Mouse (Mus musculus) embryonic facial prominence, embryonic 12.5 days (tissue): ENCODE measurements around the gene Gm42674. TPM values are rescaled to one million over a fixed set of nuclear protein-coding genes. Genes with fewer than 3 reads are reported as not detected.

ENCODE experiments used
- ATAC-seq: fragments of 200-750 bp; cut with Nextera tagmentation; 2 replicates; pipeline ENCODE4 v1.8.0; 2017; ENCODE audit not compliant: insufficient number of reproducible peaks, insufficient read depth, low FRiP score, low TSS enrichment
- H3K27ac ChIP-seq: fragments of 300-500 bp; sonication (generic); 2 replicates; pipeline ENCODE4 v1.5.1; 2016; ENCODE audit warnings: mild to moderate bottlenecking
- H3K27me3 ChIP-seq: fragments of 300-500 bp; sonication (generic); 2 replicates; pipeline ENCODE4 v1.6.1; 2016; ENCODE audit warnings: mild to moderate bottlenecking, moderate library complexity
- H3K36me3 ChIP-seq: fragments of 300-500 bp; sonication (generic); 2 replicates; pipeline ENCODE4 v1.6.1; 2016; ENCODE audit warnings: mild to moderate bottlenecking
- H3K4me1 ChIP-seq: fragments of 300-500 bp; sonication (generic); 2 replicates; pipeline ENCODE4 v1.6.1; 2016
- H3K4me2 ChIP-seq: fragments of 300-500 bp; sonication (generic); replicated peaks from 2 replicates; pipeline ENCODE4 v1.6.1; 2016; ENCODE audit warnings: mild to moderate bottlenecking, moderate library complexity
- H3K4me3 ChIP-seq: fragments of 300-500 bp; sonication (generic); 2 replicates; pipeline ENCODE4 v1.5.1; 2016; ENCODE audit warnings: mild to moderate bottlenecking
- H3K9ac ChIP-seq: fragments of 300-500 bp; sonication (generic); 2 replicates; pipeline ENCODE4 v1.6.1; 2016; ENCODE audit warnings: mild to moderate bottlenecking, moderate library complexity
- H3K9me3 ChIP-seq: fragments of 300-500 bp; sonication (generic); 2 replicates; pipeline ENCODE4 v1.6.1; 2016; ENCODE audit warnings: mild to moderate bottlenecking, moderate library complexity
- WGBS: fragments of 180-500 bp; shearing (Covaris S2); methylation state at CpG from one replicate; pipeline ENCODE4 v1.1.7; 2016; 5-methylcytosine and 5-hydroxymethylcytosine counted together
- polyA plus RNA-seq: library from polyadenylated mRNA; unstranded; fragments of >200 nt; fragmentation: Nextera tagmentation; extraction: Ambion mirVana; gene quantifications from 2 replicates; pipeline ENCODE4 v1.2.1, GENCODE M21; 2016

Gm42674 gene
- polyA plus RNA-seq, 1 experiment from 2014 or later: not detected

DNA sequence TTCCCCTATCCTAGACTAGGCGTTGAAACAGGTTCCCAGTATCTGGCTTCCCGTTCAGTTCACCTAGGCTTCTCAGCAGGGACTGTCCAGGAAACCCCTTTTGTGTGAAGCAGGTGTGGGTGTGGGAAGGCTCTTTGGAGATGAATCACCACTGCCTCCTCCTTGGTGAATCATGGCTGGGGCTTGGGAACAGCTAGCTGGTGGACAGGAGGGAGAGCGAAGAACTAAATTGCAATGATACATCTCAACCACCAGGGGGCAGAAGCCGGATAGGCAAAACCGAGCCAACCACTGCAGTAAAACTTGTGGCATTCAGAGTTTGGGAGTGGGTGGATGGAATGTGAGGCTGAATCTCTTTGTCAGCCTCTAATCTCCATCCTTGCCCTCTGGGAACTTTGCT is 16.1 kb upstream of the Gm42674 start:
- Histone ChIP-seq H3K27me3 (no peaks in the 10 kb centered on the region), H3K36me3 (no peaks in the 10 kb centered on the region), H3K4me3 (no peak overlapping the region), H3K9me3 (no peaks in the 10 kb centered on the region), H3K27ac (no peak overlapping the region), H3K4me1 (no peaks in the 10 kb centered on the region), H3K4me2 (no peak overlapping the region), H3K9ac (no peak overlapping the region)
- 33% methylated on average over 5 of the region's 5 CpGs for WGBS
- ATAC-seq: no peak

GRCm38 (mm10) chr3:90586016-90586643 is 15.6 kb upstream of the Gm42674 start:
- Histone ChIP-seq H3K36me3 (no peaks in the 10 kb centered on the region), H3K4me2 (no peak overlapping the region), H3K9me3 (no peaks in the 10 kb centered on the region), H3K4me3 (no peak overlapping the region), H3K27ac (no peak overlapping the region), H3K4me1 (no peaks in the 10 kb centered on the region), H3K9ac (no peak overlapping the region), H3K27me3 (no peaks in the 10 kb centered on the region)
- 83% methylated on average over 15 of the region's 15 CpGs for WGBS
- ATAC-seq: no peak

GRCm38 (mm10) chr3:90586906-90587305 is 14.8 kb upstream of the Gm42674 start:
- no peaks in the 10 kb centered on the region for H3K9me3 ChIP-seq
- no peaks in the 10 kb centered on the region for H3K36me3 ChIP-seq
- no peak overlapping the region for H3K27ac ChIP-seq
- no peak for ATAC-seq
- H3K27me3 ChIP-seq: no peaks in the 10 kb centered on the region
- no peak overlapping the region for H3K4me3 ChIP-seq
- no peak overlapping the region for H3K9ac ChIP-seq
- H3K4me2 ChIP-seq: no peak overlapping the region
- WGBS: 67% methylated on average over 10 of the region's 10 CpGs
- H3K4me1 ChIP-seq: no peaks in the 10 kb centered on the region

DNA sequence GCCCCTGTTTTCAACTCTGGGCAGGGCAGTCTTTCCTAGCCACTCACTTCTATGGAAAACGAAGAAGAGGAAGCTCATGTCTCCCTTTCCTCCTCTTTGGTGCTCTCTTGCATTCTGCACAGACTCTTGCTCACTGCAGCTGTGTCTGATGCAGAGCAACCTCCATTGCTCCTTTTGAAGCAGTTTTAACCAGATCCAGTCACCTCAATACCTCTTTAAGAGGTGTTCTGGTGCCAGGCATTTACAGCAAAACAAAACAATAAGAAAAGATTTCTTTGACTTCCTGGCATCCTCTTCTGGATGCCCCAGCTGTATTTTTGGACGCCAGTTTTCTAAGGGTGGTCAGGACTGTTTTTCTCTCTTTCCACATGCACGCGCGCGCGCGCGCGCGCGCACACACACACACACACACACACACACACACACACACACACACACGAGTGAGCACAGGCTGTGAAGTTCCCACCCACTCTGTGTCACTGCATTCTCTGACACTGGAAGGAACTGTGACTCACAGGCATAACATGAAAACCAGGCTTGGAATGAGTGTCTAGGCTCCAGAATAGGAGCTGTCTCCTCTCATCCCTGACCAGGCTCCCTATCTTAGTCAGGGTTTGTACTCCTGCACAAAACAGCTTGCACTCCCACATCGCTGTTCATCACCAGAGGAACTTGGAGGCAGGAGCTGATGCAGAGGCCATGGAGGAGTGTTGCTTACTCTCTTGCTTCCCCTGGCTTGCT is 14.2 kb upstream of the Gm42674 start:
- Histone ChIP-seq H3K27me3 (no peaks in the 10 kb centered on the region), H3K4me2 (no peak overlapping the region), H3K9ac (no peak overlapping the region), H3K4me1 (no peaks in the 10 kb centered on the region), H3K36me3 (no peaks in the 10 kb centered on the region), H3K9me3 (no peaks in the 10 kb centered on the region), H3K4me3 (no peak overlapping the region), H3K27ac (no peak overlapping the region)
- ATAC-seq: no peak
- 88% methylated on average over 14 of the region's 14 CpGs for WGBS

- 70% methylated on average over 6 of the region's 6 CpGs for WGBS
- Histone ChIP-seq H3K27ac (no peak overlapping the region), H3K4me1 (no peaks in the 10 kb centered on the region), H3K4me3 (no peak overlapping the region), H3K27me3 (no peaks in the 10 kb centered on the region), H3K9me3 (no peaks in the 10 kb centered on the region), H3K9ac (no peak overlapping the region), H3K4me2 (no peak overlapping the region), H3K36me3 (no peaks in the 10 kb centered on the region)
- no peak for ATAC-seq
Measured at GRCm38 (mm10) chr3:90589390-90589789, 12.3 kb upstream of the Gm42674 start.

- no peak within 1 kb of the TSS for H3K9ac ChIP-seq
- no peaks in the 10 kb centered on the region for H3K4me1 ChIP-seq
- H3K36me3 ChIP-seq: no peaks in the 10 kb centered on the region
- WGBS: 83% methylated on average over 8 of the region's 8 CpGs
- no peak for ATAC-seq
- no peaks in the 10 kb centered on the region for H3K9me3 ChIP-seq
- no peak within 1 kb of the TSS for H3K4me3 ChIP-seq
- no peaks in the 10 kb centered on the region for H3K27me3 ChIP-seq
- no peak within 1 kb of the TSS for H3K27ac ChIP-seq
- H3K4me2 ChIP-seq: no peak within 1 kb of the TSS
Measured at GRCm38 (mm10) chr3:90589947-90590346, 11.8 kb upstream of the Gm42674 start, which contains the start of gene S100a2. Gene S100a2 (plus strand): TSS chr3:90590247.

DNA sequence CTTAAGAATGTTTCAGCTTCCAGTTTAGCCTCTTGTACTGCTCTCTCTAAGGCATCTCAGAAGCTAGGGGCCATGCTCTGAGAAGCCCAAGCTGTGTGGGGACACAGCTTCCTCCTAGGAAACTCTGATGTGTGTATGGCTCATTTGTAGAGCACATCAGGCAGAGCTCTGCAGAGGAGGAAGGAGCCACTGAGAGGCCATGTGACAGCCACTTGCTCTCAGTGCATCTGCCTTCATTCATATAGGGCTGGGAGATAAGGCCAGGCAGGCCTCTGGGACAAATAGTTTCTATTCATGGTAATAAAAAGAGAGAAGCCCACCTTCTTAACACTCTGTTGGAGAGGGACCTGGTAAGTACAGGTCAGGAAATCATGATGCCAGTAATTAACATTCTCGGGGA is 7.2 kb upstream of the Gm42674 start:
- Histone ChIP-seq H3K27me3 (no peaks in the 10 kb centered on the region), H3K4me1 (peaks cover 6% of the 10 kb centered on the region; the same call in 1 of the 2 replicates), H3K36me3 (no peaks in the 10 kb centered on the region), H3K9me3 (no peaks in the 10 kb centered on the region), H3K9ac (no peak overlapping the region), H3K4me3 (no peak overlapping the region), H3K27ac (no peak overlapping the region), H3K4me2 (no peak overlapping the region)
- ATAC-seq: no peak
- WGBS: 26% methylated on average over 1 of the region's 1 CpGs

GRCm38 (mm10) chr3:90595556-90595955 is 6.1 kb upstream of the Gm42674 start:
- no peak overlapping the region for H3K27ac ChIP-seq
- H3K27me3 ChIP-seq: no peaks in the 10 kb centered on the region
- no peaks in the 10 kb centered on the region for H3K9me3 ChIP-seq
- no peak overlapping the region for H3K4me3 ChIP-seq
- peaks cover 6% of the 10 kb centered on the region; the same call in 1 of the 2 replicates for H3K4me1 ChIP-seq
- H3K4me2 ChIP-seq: no peak overlapping the region
- 79% methylated on average over 5 of the region's 5 CpGs for WGBS
- no peak overlapping the region for H3K9ac ChIP-seq
- H3K36me3 ChIP-seq: no peaks in the 10 kb centered on the region
- ATAC-seq: no peak

DNA sequence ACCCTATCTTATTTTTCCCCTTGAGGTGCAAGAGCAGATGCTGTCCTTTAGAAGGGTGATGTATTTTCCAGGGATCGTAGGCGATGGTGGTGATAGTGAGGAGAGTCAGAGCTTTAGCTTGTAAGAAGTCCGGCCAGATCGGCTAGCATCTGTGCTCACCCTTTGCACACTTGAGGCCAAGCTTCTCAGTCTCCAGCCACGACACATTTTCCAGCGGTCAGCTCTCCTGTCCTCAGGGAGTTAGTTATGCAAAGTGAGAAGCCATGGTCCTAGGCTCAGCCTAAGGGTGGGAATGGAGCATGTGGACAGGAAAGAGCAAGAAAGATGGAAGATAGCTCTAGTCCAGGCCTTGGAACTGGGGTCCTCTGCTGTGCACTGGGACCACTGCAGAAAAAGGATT is 4.9 kb upstream of the Gm42674 start:
- H3K27ac ChIP-seq: no peak overlapping the region
- H3K27me3 ChIP-seq: no peaks in the 10 kb centered on the region
- H3K9ac ChIP-seq: no peak overlapping the region
- H3K4me1 ChIP-seq: peaks cover 6% of the 10 kb centered on the region; the same call in 1 of the 2 replicates
- ATAC-seq: no peak
- no peaks in the 10 kb centered on the region for H3K36me3 ChIP-seq
- H3K9me3 ChIP-seq: no peaks in the 10 kb centered on the region
- H3K4me2 ChIP-seq: no peak overlapping the region
- H3K4me3 ChIP-seq: no peak overlapping the region
- 83% methylated on average over 6 of the region's 6 CpGs for WGBS

- no peak overlapping the region for H3K27ac ChIP-seq
- no peaks in the 10 kb centered on the region for H3K27me3 ChIP-seq
- 16% methylated on average over 6 of the region's 6 CpGs for WGBS
- H3K36me3 ChIP-seq: no peaks in the 10 kb centered on the region
- no peak overlapping the region for H3K4me2 ChIP-seq
- no peak for ATAC-seq
- H3K9ac ChIP-seq: no peak overlapping the region
- H3K9me3 ChIP-seq: no peaks in the 10 kb centered on the region
- no peak overlapping the region for H3K4me3 ChIP-seq
- peaks cover 6% of the 10 kb centered on the region; the same call in 1 of the 2 replicates for H3K4me1 ChIP-seq
Measured at GRCm38 (mm10) chr3:90597736-90598135, 4.0 kb upstream of the Gm42674 start.

DNA sequence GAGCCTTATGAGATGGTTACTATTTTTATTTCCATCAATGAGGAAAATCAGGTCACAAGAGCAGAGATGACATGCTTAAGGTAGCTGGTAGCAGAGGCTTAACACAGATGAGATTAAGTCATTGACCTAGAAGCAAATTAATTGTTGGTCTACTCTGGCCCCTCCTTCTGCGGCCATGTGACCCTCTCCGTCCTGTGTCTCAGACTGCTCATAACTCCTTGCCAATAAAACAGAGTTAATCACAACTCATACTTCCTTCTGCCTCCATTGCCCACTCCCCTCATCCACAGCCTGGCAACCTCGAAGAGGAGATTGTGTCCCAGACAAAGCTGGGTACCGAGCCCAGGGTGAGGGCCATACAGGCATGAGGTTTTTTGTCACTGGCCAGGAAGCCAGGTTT is 3.5 kb upstream of the Gm42674 start:
- 82% methylated on average over 4 of the region's 4 CpGs for WGBS
- Histone ChIP-seq H3K27me3 (no peaks in the 10 kb centered on the region), H3K36me3 (no peaks in the 10 kb centered on the region), H3K9me3 (no peaks in the 10 kb centered on the region), H3K4me1 (peaks cover 6% of the 10 kb centered on the region; the same call in 1 of the 2 replicates), H3K9ac (no peak overlapping the region), H3K4me3 (no peak overlapping the region), H3K4me2 (no peak overlapping the region), H3K27ac (no peak overlapping the region)
- ATAC-seq: no peak

DNA sequence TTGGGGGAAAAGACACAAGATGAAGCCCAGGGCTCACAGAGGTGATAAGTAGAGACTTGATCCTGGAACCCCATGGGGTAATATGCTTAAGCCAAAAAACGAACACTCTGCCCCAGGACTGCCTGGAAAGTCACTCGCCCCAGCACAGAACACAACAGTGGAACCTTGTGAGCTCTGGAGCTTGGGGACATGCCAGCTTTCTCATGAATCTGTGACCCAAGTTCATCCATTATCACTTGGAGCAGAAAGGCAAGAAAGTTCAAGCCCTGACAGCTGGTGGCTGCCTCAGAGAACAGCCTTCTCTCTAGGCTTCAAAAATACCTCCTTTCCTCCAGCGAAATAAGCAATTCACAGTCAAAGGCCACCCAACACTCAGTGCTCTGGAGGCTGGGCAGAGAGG is 2.3 kb upstream of the Gm42674 start:
- 74% methylated on average over 3 of the region's 3 CpGs for WGBS

More for the DNA sequence above, 2.3 kb upstream of the Gm42674 start:
- Histone ChIP-seq H3K36me3 (no peaks in the 10 kb centered on the region), H3K4me1 (peaks cover 16% of the 10 kb centered on the region), H3K27ac (no peak overlapping the region), H3K9ac (no peak overlapping the region), H3K27me3 (no peaks in the 10 kb centered on the region), H3K9me3 (no peaks in the 10 kb centered on the region), H3K4me3 (no peak overlapping the region), H3K4me2 (no peak overlapping the region)
- no peak for ATAC-seq
